Mouse (Mus musculus) limb, embryonic 14.5 days (tissue): ENCODE measurements around the gene Atp13a4. TPM values are rescaled to one million over a fixed set of nuclear protein-coding genes. Genes with fewer than 3 reads are reported as not detected.

Source experiments
- ATAC-seq: fragments of 200-750 bp; cut with Nextera tagmentation; 2 replicates; pipeline ENCODE4 v1.8.0; 2017; ENCODE audit warnings: low read depth, moderate number of reproducible peaks, moderate TSS enrichment; ENCODE audit not compliant: low FRiP score
- DNase-seq: peaks from one replicate; pipeline ENCODE4 v3.0.0-alpha.2; 2015; ENCODE audit warnings: low spot score
- H3K27ac ChIP-seq: fragments of 300-500 bp; sonication (generic); replicated peaks from 2 replicates; pipeline ENCODE4 v1.5.1; 2014; ENCODE audit warnings: low read depth, mild to moderate bottlenecking, low read length, moderate library complexity, mixed read lengths
- H3K27me3 ChIP-seq: fragments of 300-500 bp; sonication (generic); 2 replicates; pipeline ENCODE4 v1.6.1; 2014; ENCODE audit warnings: low read length, mixed read lengths; ENCODE audit not compliant: control insufficient read depth, insufficient read depth
- H3K36me3 ChIP-seq: fragments of 300-500 bp; sonication (generic); 2 replicates; pipeline ENCODE4 v1.6.1; 2014; ENCODE audit warnings: mild to moderate bottlenecking, low read length, moderate library complexity, mixed read lengths; ENCODE audit not compliant: control insufficient read depth, insufficient read depth
- H3K4me1 ChIP-seq: fragments of 300-500 bp; sonication (generic); 2 replicates; pipeline ENCODE4 v1.6.1; 2014; ENCODE audit warnings: antibody characterized with exemption, low read length, mixed read lengths; ENCODE audit not compliant: control insufficient read depth, insufficient read depth
- H3K4me2 ChIP-seq: fragments of 300-500 bp; sonication (generic); replicated peaks from 2 replicates; pipeline ENCODE4 v1.6.1; 2014; ENCODE audit warnings: low read depth, mild to moderate bottlenecking, low read length, moderate library complexity; ENCODE audit not compliant: severe bottlenecking
- H3K4me3 ChIP-seq: fragments of 300-500 bp; sonication (generic); replicated peaks from 2 replicates; pipeline ENCODE4 v1.5.1; 2014; ENCODE audit warnings: low read length
- H3K9ac ChIP-seq: fragments of 300-500 bp; sonication (generic); 2 replicates; pipeline ENCODE4 v1.6.1; 2014; ENCODE audit warnings: mild to moderate bottlenecking, low read depth, low read length, moderate library complexity; ENCODE audit not compliant: severe bottlenecking
- H3K9me3 ChIP-seq: fragments of 300-500 bp; sonication (generic); 2 replicates; pipeline ENCODE4 v1.6.1; 2016; ENCODE audit warnings: low read length; ENCODE audit not compliant: control insufficient read depth
- POLR2A ChIP-seq: fragments of 200-500 bp; IDR thresholded peaks from 2 replicates; pipeline ENCODE4 v1.8.0; 2012; ENCODE audit warnings: inconsistent platforms, mild to moderate bottlenecking, moderate library complexity, borderline replicate concordance; ENCODE audit not compliant: insufficient read depth, insufficient read length; ENCODE audit errors: extremely low read depth
- WGBS: fragments of 180-500 bp; shearing (Covaris S2); extraction: QIAGEN DNeasy Blood & Tissue Kit; methylation state at CpG from one replicate; pipeline ENCODE4 v1.1.7; 2014; 5-methylcytosine and 5-hydroxymethylcytosine counted together
- polyA plus RNA-seq, 2 experiments: library from polyadenylated mRNA; depleted of rRNA in 1 of 2; stranded (reverse) in 1 of 2; unstranded in 1 of 2; fragments of >200 nt; fragmentation: Nextera tagmentation in 1 of 2; extraction: Ambion mirVana in 1 of 2; gene quantifications; 2 replicates each; pipeline versions ENCODE4 v1.2.1 to v1.2.3; 2012 to 2014

Atp13a4 gene
- 0.12 and 1.2 TPM in 2 replicates for polyA plus RNA-seq (2012; rRNA removed)
- polyA plus RNA-seq (2014; fragmentation: Nextera tagmentation; extraction: Ambion mirVana): 0.23 and 0.59 TPM in 2 replicates

DNA sequence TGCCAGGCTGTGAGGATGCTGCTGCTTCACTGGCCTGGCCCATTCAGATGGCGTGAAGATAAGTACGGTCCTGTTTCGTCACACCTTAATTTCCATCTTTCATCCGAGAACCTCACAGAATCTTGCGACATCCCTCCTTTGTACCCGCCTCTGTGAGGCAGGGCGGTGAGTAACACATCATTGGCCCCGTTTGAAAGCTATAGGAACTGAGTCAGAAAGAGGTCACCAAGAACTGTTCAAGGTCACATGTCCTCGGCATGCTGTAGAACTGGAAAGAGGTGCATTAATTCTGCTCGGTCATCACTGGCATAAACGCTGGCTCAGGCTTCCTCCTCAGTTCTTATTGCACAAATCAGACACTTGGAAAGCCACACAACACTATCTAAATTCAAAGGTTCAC, at the start of gene Atp13a4:
Gene Atp13a4 (minus strand): TSS at position 36 of the 400 bp plus-strand sequence.
- DNase-seq (no peak), ATAC-seq (no peak)
- Histone ChIP-seq H3K27me3 (no peaks in the 10 kb centered on the region), H3K27ac (no peak within 1 kb of the TSS), H3K4me2 (no peak within 1 kb of the TSS), H3K4me1 (no peaks in the 10 kb centered on the region), H3K9ac (no peak within 1 kb of the TSS), H3K9me3 (no peaks in the 10 kb centered on the region), H3K36me3 (no peaks in the 10 kb centered on the region), H3K4me3 (no peak within 1 kb of the TSS)
- no peak for TF ChIP-seq POLR2A
- 80% methylated on average over 11 of the region's 11 CpGs for WGBS

DNA sequence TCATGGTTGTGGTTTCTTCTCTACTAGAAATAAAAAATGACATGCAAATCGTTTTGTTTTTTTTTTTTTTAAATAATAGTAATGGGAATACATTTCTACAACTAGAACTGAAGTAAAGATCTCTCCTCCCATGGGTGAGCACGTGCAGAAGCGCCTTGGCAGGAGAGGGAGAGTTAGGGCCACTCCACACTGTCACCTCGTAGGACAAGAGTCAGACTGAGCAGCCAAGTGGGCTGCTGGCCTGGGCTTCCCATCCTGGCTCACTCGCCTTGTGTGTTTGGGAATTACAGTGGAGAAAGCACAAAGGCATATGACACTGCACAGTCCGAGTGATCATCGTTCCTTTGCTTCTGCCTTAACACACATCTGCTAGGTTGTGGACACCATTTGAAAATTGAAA, 47.5 kb upstream of the Atp13a4 start:
- no peak for ATAC-seq
- H3K27me3 ChIP-seq: no peaks in the 10 kb centered on the region
- WGBS: 82% methylated on average over 7 of the region's 7 CpGs
- H3K4me3 ChIP-seq: no peak overlapping the region
- H3K36me3 ChIP-seq: peaks cover 65% of the 10 kb centered on the region
- H3K9ac ChIP-seq: no peak overlapping the region
- TF ChIP-seq POLR2A: no peak
- no peaks in the 10 kb centered on the region for H3K4me1 ChIP-seq
- H3K9me3 ChIP-seq: no peaks in the 10 kb centered on the region
- DNase-seq: no peak
- no peak overlapping the region for H3K4me2 ChIP-seq
- no peak overlapping the region for H3K27ac ChIP-seq

DNA sequence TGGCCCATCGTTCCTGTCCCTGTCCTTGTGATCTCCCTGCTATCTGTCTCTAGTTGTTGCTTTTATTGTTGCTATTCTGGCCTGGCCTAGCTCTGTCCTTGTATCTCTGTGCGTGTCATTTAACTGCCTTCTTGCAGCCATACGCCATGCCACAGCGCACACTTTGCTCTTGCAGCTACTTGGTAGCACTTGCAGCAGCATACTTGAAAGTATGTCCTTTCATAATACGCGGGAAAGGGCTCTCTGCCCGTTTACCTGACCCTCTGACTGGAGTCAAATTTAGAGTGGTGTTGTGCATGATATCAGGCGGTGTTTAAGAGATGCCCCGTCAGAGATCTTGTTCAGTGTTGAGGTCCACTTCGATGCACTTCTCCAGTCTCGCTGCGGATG, 35.1 kb upstream of the Atp13a4 start:
- DNase-seq: no peak
- H3K4me1 ChIP-seq: no peaks in the 10 kb centered on the region
- H3K4me2 ChIP-seq: peak overlapping the region; percentile 83
- ATAC-seq: no peak
- no peaks in the 10 kb centered on the region for H3K27me3 ChIP-seq
- peak overlapping the region; percentile 93 for H3K4me3 ChIP-seq
- no peak for TF ChIP-seq POLR2A
- H3K27ac ChIP-seq: no peak overlapping the region
- peak overlapping the region; percentile 92 for H3K9ac ChIP-seq
- no peaks in the 10 kb centered on the region for H3K9me3 ChIP-seq
- no peaks in the 10 kb centered on the region for H3K36me3 ChIP-seq
- WGBS: 7% methylated on average over 12 of the region's 12 CpGs

DNA sequence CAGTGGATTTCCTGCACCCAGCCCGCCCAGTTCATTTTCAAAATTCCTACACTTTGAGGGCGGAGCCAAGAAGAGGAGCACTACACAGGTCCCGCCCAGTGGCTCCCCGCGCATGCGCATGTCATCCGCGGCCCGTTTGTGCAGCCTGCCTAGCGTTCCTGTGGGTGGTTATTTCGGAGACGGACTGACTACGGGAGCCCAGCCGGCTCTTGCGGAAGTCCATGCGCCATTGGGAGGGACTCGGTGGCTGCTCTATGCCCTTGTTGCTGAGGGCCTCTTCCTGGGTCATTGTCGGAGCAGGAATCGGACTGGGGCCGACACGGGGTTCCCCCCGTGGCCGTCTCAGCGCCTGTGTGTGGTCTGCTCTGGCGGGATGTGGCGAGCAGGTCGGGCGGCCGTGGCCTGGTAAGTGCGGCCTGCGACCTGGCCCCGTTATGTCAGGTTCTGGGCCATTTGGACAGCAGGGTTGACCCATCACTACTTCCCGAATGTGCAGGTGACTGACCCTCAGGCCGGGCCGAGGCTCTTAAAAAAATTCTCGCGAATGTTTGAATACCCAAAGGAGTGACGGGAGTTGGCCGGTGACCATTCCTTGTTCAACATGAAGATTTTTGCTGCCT, 34.6 kb upstream of the Atp13a4 start, which contains the start of gene Opa1:
Gene Opa1 (plus strand): TSS at position 168 of the 620 bp plus-strand sequence.
- Histone ChIP-seq H3K27me3 (no peaks in the 10 kb centered on the region), H3K4me1 (no peaks in the 10 kb centered on the region), H3K36me3 (no peaks in the 10 kb centered on the region), H3K9me3 (no peaks in the 10 kb centered on the region), H3K9ac (peak within 1 kb of the TSS; percentile 92), H3K4me3 (peak within 1 kb of the TSS; percentile 93), H3K4me2 (peak within 1 kb of the TSS; percentile 83), H3K27ac (peak within 1 kb of the TSS; percentile 20; the same call in 1 of the 2 replicates)
- ATAC-seq (peak; percentile 100), DNase-seq (peak; percentile 98)
- WGBS: under 1% methylated on average over 39 of the region's 39 CpGs
- 0 out of 2 replicates have a peak, but pooled peaks have one; percentile 47 for TF ChIP-seq POLR2A

DNA sequence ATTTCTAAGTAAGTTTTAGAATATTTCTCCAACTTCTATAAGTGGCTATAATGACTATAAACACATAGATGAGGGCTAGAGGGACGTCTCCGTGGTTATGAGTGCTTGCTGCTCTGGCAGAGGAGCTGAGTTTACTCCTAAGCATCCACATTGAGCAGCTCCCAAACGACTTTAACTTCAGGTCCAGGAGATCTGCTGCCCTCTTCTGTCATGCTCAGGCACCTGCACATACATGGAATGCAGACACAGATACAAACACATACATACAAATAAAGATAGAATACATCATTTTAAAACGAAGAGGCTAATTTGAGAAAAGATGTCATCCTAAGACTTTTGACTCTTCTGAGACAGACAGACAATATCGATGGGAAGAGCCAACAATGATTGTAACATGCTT, 31.0 kb upstream of the Atp13a4 start:
- H3K4me3 ChIP-seq: no peak overlapping the region
- H3K9ac ChIP-seq: no peak overlapping the region
- H3K4me2 ChIP-seq: no peak overlapping the region
- no peaks in the 10 kb centered on the region for H3K4me1 ChIP-seq
- DNase-seq (peak; percentile 16), ATAC-seq (no peak)
- TF ChIP-seq POLR2A: no peak
- H3K27me3 ChIP-seq: no peaks in the 10 kb centered on the region
- H3K36me3 ChIP-seq: no peaks in the 10 kb centered on the region
- H3K9me3 ChIP-seq: no peaks in the 10 kb centered on the region
- WGBS: 10% methylated on average over 5 of the region's 5 CpGs
- no peak overlapping the region for H3K27ac ChIP-seq

DNA sequence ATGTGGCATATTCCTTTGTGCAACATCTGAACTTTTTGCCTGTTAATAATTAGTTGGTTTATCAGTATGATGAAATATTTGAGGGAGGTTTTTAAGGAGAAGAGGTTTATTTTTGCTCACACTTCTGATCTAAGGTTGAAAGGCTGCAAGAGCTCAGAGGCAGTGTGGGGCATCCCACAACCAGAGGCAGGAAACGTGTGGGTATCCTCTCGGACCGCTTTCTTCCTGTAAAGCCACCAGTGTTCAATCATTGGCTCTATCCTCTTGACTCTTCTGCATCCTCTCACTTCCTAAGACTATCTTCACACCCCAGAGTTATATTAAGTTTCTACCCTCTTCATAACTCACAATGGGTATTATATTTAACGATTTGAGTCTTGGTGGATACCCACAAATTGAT, 29.3 kb upstream of the Atp13a4 start:
- no peak overlapping the region for H3K4me2 ChIP-seq
- no peak overlapping the region for H3K4me3 ChIP-seq
- no peak for TF ChIP-seq POLR2A
- H3K9ac ChIP-seq: no peak overlapping the region
- 65% methylated on average over 4 of the region's 4 CpGs for WGBS
- H3K27ac ChIP-seq: no peak overlapping the region
- no peaks in the 10 kb centered on the region for H3K36me3 ChIP-seq
- ATAC-seq (no peak), DNase-seq (no peak)
- H3K4me1 ChIP-seq: no peaks in the 10 kb centered on the region
- H3K27me3 ChIP-seq: no peaks in the 10 kb centered on the region
- H3K9me3 ChIP-seq: no peaks in the 10 kb centered on the region
